Mouse (Mus musculus): ENCODE measurements around the gene Kdm5b.

Gene Kdm5b

GRCm38 (mm10) chr1:134597339-134598054, 37.5 kb downstream of the Kdm5b start:
- DNase-seq, result no peak

GRCm38 (mm10) chr1:134604086-134604485, 44.1 kb downstream of the Kdm5b start:
- DNase-seq, result no peak

GRCm38 (mm10) chr1:134605670-134606069, 45.7 kb downstream of the Kdm5b start:
- DNase-seq, result no peak

GRCm38 (mm10) chr1:134606381-134606780, 46.4 kb downstream of the Kdm5b start:
- no peak for DNase-seq

GRCm38 (mm10) chr1:134607279-134607678, 47.3 kb downstream of the Kdm5b start:
- no peak for DNase-seq

GRCm38 (mm10) chr1:134609172-134609571, 49.2 kb downstream of the Kdm5b start:
- no peak for DNase-seq

- DNase-seq, result no peak
Observed at GRCm38 (mm10) chr1:134614554-134614953, 54.6 kb downstream of the Kdm5b start.

- DNase-seq, result no peak
Observed at GRCm38 (mm10) chr1:134614988-134615387, 55.0 kb downstream of the Kdm5b start.

- DNase-seq, result no peak
Observed at GRCm38 (mm10) chr1:134617656-134618055, 57.7 kb downstream of the Kdm5b start.

GRCm38 (mm10) chr1:134625325-134625724, 65.4 kb downstream of the Kdm5b start:
- no peak for DNase-seq

- DNase-seq, result no peak
Observed at GRCm38 (mm10) chr1:134629455-134629854, 69.5 kb downstream of the Kdm5b start.

- no peak for DNase-seq
Observed at GRCm38 (mm10) chr1:134634296-134634695, 74.3 kb downstream of the Kdm5b start.

GRCm38 (mm10) chr1:134636245-134636644, 76.3 kb downstream of the Kdm5b start:
- no peak for DNase-seq

- DNase-seq, result peak; percentile 73 to 76
Observed at GRCm38 (mm10) chr1:134636684-134637083, 76.7 kb downstream of the Kdm5b start.

- no peak for DNase-seq
Observed at GRCm38 (mm10) chr1:134638041-134638440, 78.1 kb downstream of the Kdm5b start.

GRCm38 (mm10) chr1:134638522-134638921, 78.6 kb downstream of the Kdm5b start:
- DNase-seq, result peak; percentile 79 to 85

- no peak for DNase-seq
Observed at GRCm38 (mm10) chr1:134639460-134639859, 79.5 kb downstream of the Kdm5b start.

- peak; percentile 63 to 68 for DNase-seq
Observed at GRCm38 (mm10) chr1:134641507-134641906, 81.5 kb downstream of the Kdm5b start.

- DNase-seq, result no peak
Observed at GRCm38 (mm10) chr1:134643702-134644101, 83.7 kb downstream of the Kdm5b start.

GRCm38 (mm10) chr1:134645408-134646200, 85.6 kb downstream of the Kdm5b start:
- no peak for DNase-seq

GRCm38 (mm10) chr1:134646261-134646962, 86.4 kb downstream of the Kdm5b start, which contains the start of gene Syt2:
TSS of gene Syt2 (plus strand) at chr1:134646677.
- peak; percentile 69 to 76 for DNase-seq

- DNase-seq, result peak; percentile 44 to 52
Observed at GRCm38 (mm10) chr1:134646963-134647282, 87.0 kb downstream of the Kdm5b start.

GRCm38 (mm10) chr1:134647591-134647990, 87.6 kb downstream of the Kdm5b start:
- DNase-seq, result no peak

GRCm38 (mm10) chr1:134650816-134651215, 90.8 kb downstream of the Kdm5b start:
- DNase-seq, result no peak

Measured in kidney, postnatal 4 days (tissue).